Mouse (Mus musculus) retina, embryonic 14.5 days (tissue): ENCODE measurements around the gene Kdr.

Experiments used
- DNase-seq: peaks from one replicate; pipeline ENCODE4 v3.0.0-alpha.2; 2015; ENCODE audit warnings: low spot score

Gene Kdr

GRCm38 (mm10) chr5:75918139-75918538, 60.1 kb downstream of the Kdr start:
- DNase-seq = no peak

DNA sequence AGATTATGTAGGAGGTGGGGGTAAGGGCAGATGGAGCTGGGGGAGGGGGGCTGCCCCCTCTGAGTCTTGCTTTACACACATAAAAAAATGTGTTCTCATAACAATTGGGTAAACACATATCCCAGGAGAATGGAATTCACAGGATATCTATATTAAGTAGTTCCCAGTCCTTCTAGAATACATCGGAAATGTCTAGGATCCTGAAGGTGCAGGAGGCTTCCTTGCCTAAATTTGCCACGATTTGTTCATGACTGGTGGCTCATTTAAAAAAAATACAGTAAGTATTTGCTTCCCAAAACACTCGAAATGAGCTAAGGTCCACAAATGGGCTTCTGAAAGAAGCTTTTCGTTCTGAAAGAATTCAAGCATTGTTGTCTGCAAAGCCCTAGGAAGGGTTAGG, 61.0 kb downstream of the Kdr start:
- DNase-seq = no peak

DNA sequence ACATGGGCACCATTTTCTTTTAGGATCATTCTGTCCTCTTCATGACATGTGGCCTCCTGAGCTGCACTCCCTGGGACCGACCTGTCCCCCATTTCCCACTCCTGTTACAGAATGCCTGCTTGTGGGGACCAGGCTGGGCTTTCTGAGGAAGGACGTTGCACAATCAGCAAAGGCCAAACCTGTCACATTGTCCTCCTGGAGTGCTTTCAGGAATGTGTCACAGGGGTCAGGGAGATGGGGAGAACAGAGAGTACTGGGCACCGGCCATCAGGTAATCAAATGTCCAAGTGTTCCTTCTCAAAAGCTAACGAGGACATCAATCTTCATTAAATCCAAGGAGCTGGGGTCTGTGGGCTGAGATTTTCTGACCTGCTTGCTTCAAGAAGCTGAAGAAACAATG, 72.2 kb downstream of the Kdr start:
- DNase-seq = no peak

- DNase-seq = no peak
Measured at GRCm38 (mm10) chr5:75900231-75900920, 77.9 kb downstream of the Kdr start.

- DNase-seq = no peak
Measured at GRCm38 (mm10) chr5:75895351-75895750, 82.9 kb downstream of the Kdr start.

DNA sequence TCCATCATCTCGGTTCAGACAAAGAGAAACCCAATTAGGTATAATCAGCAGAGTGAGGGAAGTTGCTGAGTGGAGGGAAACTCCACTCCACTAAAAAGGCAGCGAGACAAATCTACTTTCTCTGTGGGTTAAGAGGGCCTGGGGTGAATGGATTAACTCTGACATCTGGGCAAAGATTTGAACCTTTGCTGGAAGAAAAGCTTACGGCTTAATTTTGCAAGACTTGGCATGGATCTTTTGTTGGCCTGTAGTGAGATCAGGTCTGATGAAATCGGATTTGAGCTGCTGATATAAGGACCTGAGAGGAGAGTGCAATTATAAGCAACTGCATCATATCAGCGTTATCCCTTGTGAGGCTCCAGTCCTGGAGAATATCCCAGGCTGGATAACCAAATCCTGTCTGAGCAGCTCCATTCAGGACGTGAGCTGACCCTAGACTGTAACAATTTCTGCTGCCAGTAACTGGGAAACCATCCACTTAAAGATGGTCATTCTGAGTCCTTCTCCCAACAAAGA, 85.2 kb downstream of the Kdr start:
- peak; percentile 33 for DNase-seq
